ENCODE assay signal across 10 mouse cellular contexts in the genomic region with DNA sequence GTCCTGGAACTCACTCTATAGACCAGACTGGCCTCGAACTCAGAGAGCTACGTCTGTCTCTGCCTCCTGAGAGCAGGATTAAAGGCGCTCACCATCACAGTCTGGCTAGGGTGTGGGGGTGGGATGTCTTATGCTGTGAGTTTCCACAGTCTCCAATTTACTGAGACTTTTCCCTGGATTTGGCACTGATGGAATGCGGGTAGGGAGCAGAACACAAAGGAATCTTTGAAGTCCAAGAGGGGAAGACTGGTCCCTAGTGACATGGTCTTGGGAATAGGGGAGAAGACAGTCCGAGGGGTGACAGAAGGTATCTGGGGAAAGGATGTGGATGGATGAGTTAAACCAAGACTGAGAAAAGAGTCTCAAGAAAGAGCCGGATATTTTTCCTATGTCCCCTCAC. TPM values are rescaled to one million over a fixed set of nuclear protein-coding genes. Genes with fewer than 3 reads are reported as not detected.
DNase-seq lines count a peak whose midpoint lies in the region; ATAC-seq and TF ChIP-seq lines count a peak whose summit lies in the region.
"Had no signal": no experiment of that assay in that cellular context is flagged by ENCODE, and none has a peak within 500 bp of the region (broad histone marks: within the 10 kb centered on the region; RNA-seq: fewer than 3 reads in every experiment).

No protein-coding gene starts in this region.

- peak overlapping the region; percentile 77 for H3K4me3 ChIP-seq in E14TG2a.4 (replicated peaks; ENCODE audit: low read length)
- H3K4me3 ChIP-seq in forebrain, embryonic 11.5 days (ENCODE audit: low read depth, low read length): peak overlapping the region; percentile 34; the same call in 1 of the 2 replicates
- peak overlapping the region; percentile 28; the same call in 1 of the 2 replicates for H3K4me3 ChIP-seq in limb, embryonic 13.5 days
- H3K4me3 ChIP-seq: liver, embryonic 13.5 days had no signal

- H3K27me3 ChIP-seq in E14TG2a.4 (ENCODE audit: insufficient read depth, low read length): peaks cover 40% of the 10 kb centered on the region
- H3K27me3 ChIP-seq in forebrain, embryonic 11.5 days (ENCODE audit: control insufficient read depth, insufficient read depth, low read length): peaks cover 27% of the 10 kb centered on the region
- peaks cover 90% of the 10 kb centered on the region for H3K27me3 ChIP-seq in limb, embryonic 13.5 days

- H3K4me2 ChIP-seq in forebrain, embryonic 11.5 days (ENCODE audit: low read depth, low read length, severe bottlenecking): peak overlapping the region; percentile 57
- peak overlapping the region; percentile 97 for H3K4me2 ChIP-seq in limb, embryonic 13.5 days (replicated peaks)

- H3K9ac ChIP-seq in forebrain, embryonic 11.5 days (ENCODE audit: low read length): peak overlapping the region; percentile 43; the same call in 1 of the 2 replicates
- no peak overlapping the region for H3K9ac ChIP-seq in limb, embryonic 13.5 days
- H3K9ac ChIP-seq: liver, embryonic 13.5 days had no signal

- peaks cover 13% of the 10 kb centered on the region for H3K36me3 ChIP-seq in E14TG2a.4 (ENCODE audit: insufficient read depth, low read length)
- no peaks in the 10 kb centered on the region for H3K36me3 ChIP-seq in forebrain, embryonic 11.5 days (ENCODE audit: control insufficient read depth, insufficient read depth, low read length)
- H3K36me3 ChIP-seq in limb, embryonic 13.5 days: no peaks in the 10 kb centered on the region
- H3K36me3 ChIP-seq: liver, embryonic 13.5 days had no signal

- no peaks in the 10 kb centered on the region for H3K9me3 ChIP-seq in E14TG2a.4 (ENCODE audit: low read length)
- H3K9me3 ChIP-seq in forebrain, embryonic 11.5 days (ENCODE audit: control insufficient read depth, low read length): no peaks in the 10 kb centered on the region
- H3K9me3 ChIP-seq in limb, embryonic 13.5 days: no peaks in the 10 kb centered on the region
- H3K9me3 ChIP-seq: liver, embryonic 13.5 days had no signal

- no peak for TF ChIP-seq CTCF in E14TG2a.4 (conservative IDR thresholded peaks at IDR 0.05; ENCODE audit: low read length)

- peaks cover 52% of the 10 kb centered on the region for H3K4me1 ChIP-seq in E14TG2a.4 (replicated peaks; ENCODE audit: low read depth, low read length)
- peaks cover 26% of the 10 kb centered on the region; the same call in 1 of the 2 replicates for H3K4me1 ChIP-seq in forebrain, embryonic 11.5 days (replicated peaks; ENCODE audit: control insufficient read depth, insufficient read depth, low read length)
- H3K4me1 ChIP-seq in limb, embryonic 13.5 days: peaks cover 45% of the 10 kb centered on the region

- WGBS in forebrain, embryonic 11.5 days: 35% methylated on average over 6 of the region's 6 CpGs
- 40% methylated on average over 6 of the region's 6 CpGs for WGBS in limb, embryonic 13.5 days

- no peak overlapping the region for H3K27ac ChIP-seq in forebrain, embryonic 11.5 days (ENCODE audit: low read depth, low read length)
- H3K27ac ChIP-seq in limb, embryonic 13.5 days: no peak overlapping the region
- H3K27ac ChIP-seq: liver, embryonic 13.5 days had no signal

- ATAC-seq in forebrain, embryonic 11.5 days (replicated peaks; ENCODE audit: low FRiP score): no peak
- ATAC-seq in limb, embryonic 13.5 days (ENCODE audit: low FRiP score, low read depth): no peak
- ATAC-seq: inflammation-experienced regulatory T-cells, adult 6 months had no signal

- peak; percentile 10 for DNase-seq in embryo, embryonic 10.5 days (ENCODE audit: low spot score)
- DNase-seq in embryo, embryonic 9.5 days (ENCODE audit: extremely low spot score): no peak
- no peak for DNase-seq in forebrain, embryonic 11.5 days (ENCODE audit: low spot score)
- no peak for DNase-seq in frontal cortex, postnatal 25 days (ENCODE audit: low spot score in 2 of 2)
- DNase-seq in urinary bladder, postnatal 10 days (ENCODE audit: low spot score): no peak
- DNase-seq in spleen, postnatal 36 days (ENCODE audit: low spot score in 2 of 2): no peak
- DNase-seq: liver, embryonic 13.5 days had no signal

RNA-seq across cellular contexts. Expression of a gene that starts 2.8 kb away (rescaled TPM):
- polyA plus RNA-seq in forebrain, embryonic 11.5 days (2014; fragmentation: Nextera tagmentation; extraction: Ambion mirVana): 1.8 and 2.0 TPM in 2 replicates
- polyA plus RNA-seq in limb, embryonic 13.5 days (2015; fragmentation: Nextera tagmentation; extraction: Ambion mirVana): 0.43 and 0.51 TPM in 2 replicates
- polyA plus RNA-seq: inflammation-experienced regulatory T-cells, adult 6 months had no signal

RNA-seq across cellular contexts. Expression of a gene that starts 15.5 kb away (rescaled TPM):
- polyA plus RNA-seq in forebrain, embryonic 11.5 days (2014; fragmentation: Nextera tagmentation; extraction: Ambion mirVana): 0.68 and 0.92 TPM in 2 replicates
- 1.0 and 1.3 TPM in 2 replicates for polyA plus RNA-seq in limb, embryonic 13.5 days (2015; fragmentation: Nextera tagmentation; extraction: Ambion mirVana)

RNA-seq across cellular contexts. Expression of a gene that starts 33.9 kb away (rescaled TPM):
- polyA plus RNA-seq in forebrain, embryonic 11.5 days (2014; fragmentation: Nextera tagmentation; extraction: Ambion mirVana): 72.3 and 76.4 TPM in 2 replicates
- polyA plus RNA-seq in limb, embryonic 13.5 days (2015; fragmentation: Nextera tagmentation; extraction: Ambion mirVana): 70.5 and 72.4 TPM in 2 replicates

RNA-seq across cellular contexts. Expression of a gene that starts 39.0 kb away (rescaled TPM):
- polyA plus RNA-seq in forebrain, embryonic 11.5 days (2014; fragmentation: Nextera tagmentation; extraction: Ambion mirVana): 124 and 133 TPM in 2 replicates
- polyA plus RNA-seq in limb, embryonic 13.5 days (2015; fragmentation: Nextera tagmentation; extraction: Ambion mirVana): 101 and 105 TPM in 2 replicates

RNA-seq across cellular contexts. Expression of a gene that starts 55.8 kb away (rescaled TPM):
- 0.13 and 0.23 TPM in 2 replicates for polyA plus RNA-seq in forebrain, embryonic 11.5 days (2014; fragmentation: Nextera tagmentation; extraction: Ambion mirVana)
- 0.19 and 0.25 TPM in 2 replicates for polyA plus RNA-seq in limb, embryonic 13.5 days (2015; fragmentation: Nextera tagmentation; extraction: Ambion mirVana)
